Mouse (Mus musculus): ENCODE measurements at regions not wholly inside any gene's neighbourhood (a gene's known extent, or its start where the extent isn't known, plus 50 kb on each side); places are given as distances from the start of the nearest gene placed in this dataset.

DNA sequence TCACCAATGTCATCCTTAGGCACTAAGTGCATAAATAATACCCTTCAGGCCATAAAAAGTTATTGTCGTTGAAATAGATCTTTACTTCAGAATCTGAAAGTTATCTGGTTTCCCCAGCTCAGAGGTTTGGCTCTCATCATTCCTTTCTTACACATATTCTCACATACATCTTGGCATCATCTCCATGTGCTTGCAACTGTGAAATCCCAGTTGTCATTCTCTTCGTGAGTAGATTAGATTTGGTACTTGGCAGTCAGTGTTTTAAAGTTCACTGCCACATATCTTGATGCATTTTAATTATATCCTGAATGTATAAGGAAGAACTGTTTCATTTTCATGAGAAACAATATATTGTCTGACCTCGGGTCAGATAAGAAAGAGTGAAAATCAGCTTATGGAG is 1006.3 kb downstream of the Olfm4 start:
- TF ChIP-seq CTCF (IDR thresholded peaks at IDR 0.05; ENCODE audit: borderline replicate concordance, insufficient read depth, low read depth, low read length): no peak
- TF ChIP-seq POLR2A (IDR thresholded peaks at IDR 0.05; ENCODE audit: borderline replicate concordance, insufficient read depth, low read length): no peak
- Histone ChIP-seq H3K27me3 (ENCODE audit: control insufficient read depth, insufficient read depth, low read length) (no peaks in the 10 kb centered on the region), H3K27ac (ENCODE audit: insufficient read depth, low read length) (no peak overlapping the region), H3K4me3 (replicated peaks; ENCODE audit: insufficient read depth, low read depth, low read length) (no peak overlapping the region), H3K4me1 (ENCODE audit: control insufficient read depth, insufficient read depth, low read length) (no peaks in the 10 kb centered on the region)
- no peak for DNase-seq
- 54% methylated on average over 3 of the region's 3 CpGs for WGBS

DNA sequence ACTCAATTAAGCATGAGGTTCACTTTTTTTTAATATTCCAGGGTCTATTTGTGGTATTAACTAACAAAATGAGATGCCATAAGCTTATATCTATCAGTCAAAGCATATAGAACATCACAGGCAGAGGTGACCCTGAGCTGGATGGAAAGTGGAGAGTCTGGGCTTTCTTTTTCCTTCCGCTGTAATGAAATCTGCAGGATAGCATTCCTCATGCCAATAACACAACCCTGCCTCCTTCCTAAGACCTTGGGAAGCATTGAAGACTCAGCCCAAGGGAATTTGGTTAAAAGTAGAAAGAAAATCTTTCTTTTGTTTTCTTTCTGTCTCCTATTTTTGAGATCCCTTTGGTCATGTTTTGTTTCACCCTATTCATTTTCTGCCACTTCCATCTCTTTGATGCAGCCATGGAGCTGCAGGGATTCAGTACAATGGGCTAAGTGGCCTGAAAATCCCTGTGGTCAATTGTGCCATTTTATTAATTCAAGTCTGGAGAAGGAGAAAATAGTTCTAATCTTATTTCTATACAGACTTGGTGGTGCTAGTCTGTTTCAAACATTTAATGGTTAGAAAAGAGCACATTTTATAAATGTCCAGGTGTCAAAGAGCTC is 1006.9 kb downstream of the Olfm4 start:
- Histone ChIP-seq H3K27me3 (ENCODE audit: control insufficient read depth, insufficient read depth, low read length) (no peaks in the 10 kb centered on the region), H3K27ac (ENCODE audit: insufficient read depth, low read length) (no peak overlapping the region), H3K4me1 (ENCODE audit: control insufficient read depth, insufficient read depth, low read length) (no peaks in the 10 kb centered on the region), H3K4me3 (replicated peaks; ENCODE audit: insufficient read depth, low read depth, low read length) (no peak overlapping the region)
- WGBS: 53% methylated on average over 1 of the region's 1 CpGs
- no peak for TF ChIP-seq POLR2A (IDR thresholded peaks at IDR 0.05; ENCODE audit: borderline replicate concordance, insufficient read depth, low read length)
- no peak for DNase-seq

DNA sequence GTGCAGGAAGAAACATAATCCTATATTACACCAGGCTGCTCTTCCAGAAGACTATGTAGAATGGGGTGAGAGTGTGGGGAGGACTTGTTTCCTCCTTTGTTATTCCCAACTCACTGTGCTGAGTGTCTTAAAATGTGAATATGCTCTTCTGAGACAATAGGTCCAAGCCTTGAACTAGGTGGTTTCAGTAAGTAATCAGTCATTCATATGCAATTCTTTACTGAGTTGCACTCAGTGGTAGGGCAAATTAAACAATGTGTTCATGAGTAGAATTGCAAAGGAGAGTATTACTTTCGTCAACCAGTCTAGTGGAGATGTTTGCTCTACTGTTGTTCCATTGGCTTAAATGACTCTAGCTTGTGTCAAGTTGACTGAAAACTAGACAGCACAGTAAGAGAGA is 1015.1 kb downstream of the Olfm4 start:
- Histone ChIP-seq H3K4me3 (replicated peaks; ENCODE audit: insufficient read depth, low read depth, low read length) (no peak overlapping the region), H3K27ac (ENCODE audit: insufficient read depth, low read length) (no peak overlapping the region), H3K4me1 (ENCODE audit: control insufficient read depth, insufficient read depth, low read length) (no peaks in the 10 kb centered on the region), H3K27me3 (ENCODE audit: control insufficient read depth, insufficient read depth, low read length) (no peaks in the 10 kb centered on the region)
- 86% methylated on average over 1 of the region's 1 CpGs for WGBS
- DNase-seq: no peak
- TF ChIP-seq CTCF (IDR thresholded peaks at IDR 0.05; ENCODE audit: borderline replicate concordance, insufficient read depth, low read depth, low read length) (no peak), POLR2A (IDR thresholded peaks at IDR 0.05; ENCODE audit: borderline replicate concordance, insufficient read depth, low read length) (no peak)

DNA sequence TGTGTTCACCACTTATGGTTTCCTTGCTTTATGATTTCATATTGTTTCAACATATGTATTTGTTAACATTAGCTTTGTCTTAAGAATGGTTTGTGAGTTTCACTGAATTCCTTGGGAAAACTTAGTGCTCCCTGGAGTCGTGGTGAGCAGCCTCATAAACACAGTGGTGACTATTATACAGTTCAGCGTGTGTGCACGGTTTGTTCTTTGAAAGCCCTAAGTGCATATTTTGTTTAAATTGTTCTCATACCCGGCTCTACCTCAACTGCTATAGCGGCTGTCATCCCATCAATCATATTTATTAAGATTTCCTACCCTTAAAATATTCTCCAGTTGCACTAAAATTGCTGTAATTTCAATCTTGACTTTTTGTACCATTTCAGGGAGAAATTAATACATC is 1029.3 kb downstream of the Olfm4 start:
- Histone ChIP-seq H3K4me3 (replicated peaks; ENCODE audit: insufficient read depth, low read depth, low read length) (no peak overlapping the region), H3K27ac (ENCODE audit: insufficient read depth, low read length) (no peak overlapping the region), H3K4me1 (ENCODE audit: control insufficient read depth, insufficient read depth, low read length) (no peaks in the 10 kb centered on the region), H3K27me3 (ENCODE audit: control insufficient read depth, insufficient read depth, low read length) (no peaks in the 10 kb centered on the region)
- DNase-seq: no peak
- WGBS: 70% methylated on average over 5 of the region's 5 CpGs
- TF ChIP-seq CTCF (IDR thresholded peaks at IDR 0.05; ENCODE audit: borderline replicate concordance, insufficient read depth, low read depth, low read length): no peak
- TF ChIP-seq POLR2A (IDR thresholded peaks at IDR 0.05; ENCODE audit: borderline replicate concordance, insufficient read depth, low read length): no peak

DNA sequence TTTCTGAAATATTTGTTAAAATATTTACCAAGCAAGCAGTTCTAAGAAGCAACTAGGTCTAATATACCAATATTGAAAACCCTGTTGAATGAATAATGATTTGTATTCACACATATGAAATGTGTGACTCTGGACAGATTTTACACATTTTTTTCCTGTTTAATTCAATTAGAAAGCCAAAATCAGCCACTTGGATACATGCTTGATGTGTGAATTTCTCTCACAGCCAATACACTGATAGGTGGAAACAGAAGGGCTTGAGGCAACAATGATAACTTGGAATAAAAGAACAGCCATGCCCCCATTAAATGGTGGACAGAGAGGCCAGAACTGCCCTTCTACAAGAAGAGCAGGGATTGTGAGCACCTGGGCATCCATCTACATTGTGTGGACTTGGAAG is 1047.6 kb downstream of the Olfm4 start:
- no peaks in the 10 kb centered on the region for H3K4me1 ChIP-seq (ENCODE audit: control insufficient read depth, insufficient read depth, low read length)
- no peak for DNase-seq

DNA sequence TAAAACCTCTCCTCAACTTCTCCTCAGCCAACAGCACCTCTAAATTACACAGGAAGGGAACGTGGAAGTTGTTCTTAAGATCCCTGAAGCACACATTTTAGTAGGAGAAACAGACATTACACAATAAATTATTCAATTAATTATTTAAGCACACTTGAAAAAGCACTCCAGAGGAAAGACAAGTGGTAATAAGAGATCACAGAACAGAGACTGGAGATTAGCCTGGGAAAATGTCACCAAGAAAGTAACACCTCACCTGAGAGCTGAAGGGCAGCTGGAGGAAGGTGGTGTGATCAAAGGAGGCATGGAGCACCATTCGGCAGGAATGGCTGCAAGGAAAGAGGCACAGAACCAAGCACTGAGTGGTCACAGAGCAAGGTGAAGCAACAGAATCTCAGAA is 1053.8 kb downstream of the Olfm4 start:
- H3K27ac ChIP-seq (ENCODE audit: insufficient read depth, low read length): no peak overlapping the region
- H3K27me3 ChIP-seq (ENCODE audit: control insufficient read depth, insufficient read depth, low read length): no peaks in the 10 kb centered on the region
- 68% methylated on average over 2 of the region's 2 CpGs for WGBS
- no peak for DNase-seq
- no peaks in the 10 kb centered on the region for H3K4me1 ChIP-seq (ENCODE audit: control insufficient read depth, insufficient read depth, low read length)
- TF ChIP-seq POLR2A (IDR thresholded peaks at IDR 0.05; ENCODE audit: borderline replicate concordance, insufficient read depth, low read length): no peak
- no peak for TF ChIP-seq CTCF (IDR thresholded peaks at IDR 0.05; ENCODE audit: borderline replicate concordance, insufficient read depth, low read depth, low read length)
- no peak overlapping the region for H3K4me3 ChIP-seq (replicated peaks; ENCODE audit: insufficient read depth, low read depth, low read length)

More for the DNA sequence above, 1047.6 kb downstream of the Olfm4 start:
- TF ChIP-seq POLR2A (IDR thresholded peaks at IDR 0.05; ENCODE audit: borderline replicate concordance, insufficient read depth, low read length) (no peak), CTCF (IDR thresholded peaks at IDR 0.05; ENCODE audit: borderline replicate concordance, insufficient read depth, low read depth, low read length) (no peak)
- Histone ChIP-seq H3K4me3 (replicated peaks; ENCODE audit: insufficient read depth, low read depth, low read length) (no peak overlapping the region), H3K27ac (ENCODE audit: insufficient read depth, low read length) (no peak overlapping the region), H3K27me3 (ENCODE audit: control insufficient read depth, insufficient read depth, low read length) (no peaks in the 10 kb centered on the region)

DNA sequence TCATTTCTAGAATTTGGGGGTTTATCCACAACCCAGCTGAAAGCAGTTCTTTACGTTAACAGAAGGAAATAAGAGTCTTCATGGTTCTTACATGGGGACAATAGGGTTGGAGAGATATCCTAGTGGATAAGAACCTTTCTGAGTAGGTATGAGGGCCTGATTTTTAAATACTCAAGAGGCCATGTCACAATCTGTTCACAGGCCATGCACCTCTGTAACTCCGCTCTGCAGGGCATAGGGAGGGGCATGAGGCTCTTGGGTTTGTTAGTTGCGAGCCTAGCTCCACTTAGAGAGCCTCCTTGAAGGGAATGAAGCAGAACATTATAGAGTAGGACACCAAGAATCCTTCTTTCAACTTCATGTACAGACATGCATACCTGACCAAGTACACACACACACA is 1054.2 kb downstream of the Olfm4 start:
- H3K4me1 ChIP-seq (ENCODE audit: control insufficient read depth, insufficient read depth, low read length): no peaks in the 10 kb centered on the region
- TF ChIP-seq POLR2A (IDR thresholded peaks at IDR 0.05; ENCODE audit: borderline replicate concordance, insufficient read depth, low read length): no peak
- H3K27me3 ChIP-seq (ENCODE audit: control insufficient read depth, insufficient read depth, low read length): no peaks in the 10 kb centered on the region
- no peak for DNase-seq
- H3K4me3 ChIP-seq (replicated peaks; ENCODE audit: insufficient read depth, low read depth, low read length): no peak overlapping the region
- H3K27ac ChIP-seq (ENCODE audit: insufficient read depth, low read length): no peak overlapping the region
- 93% methylated on average over 3 of the region's 3 CpGs for WGBS

All from cerebellum, adult 2 months (tissue).